14 mouse cellular contexts compared by ENCODE assay signal in the genomic region with DNA sequence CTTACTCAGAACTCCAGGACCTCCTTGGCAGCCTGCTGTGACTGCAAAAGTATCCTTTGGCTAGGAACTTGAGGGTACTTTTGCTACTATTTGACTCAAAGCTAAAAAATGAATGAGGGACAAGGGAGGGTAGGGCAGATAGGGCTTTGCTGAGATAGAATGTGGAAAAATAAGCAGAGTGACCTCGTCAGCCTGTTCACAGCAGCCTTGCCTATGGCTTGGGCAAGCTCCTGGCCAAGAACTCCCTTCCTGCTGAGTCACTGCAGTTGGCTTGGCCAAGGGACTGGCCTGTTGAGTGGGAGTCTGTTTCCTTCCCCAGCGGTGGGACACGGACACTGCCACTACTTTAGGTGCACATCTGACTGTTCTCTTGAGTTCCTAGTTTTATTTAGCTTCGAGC. TPM values are rescaled to one million over a fixed set of nuclear protein-coding genes. Genes with fewer than 3 reads are reported as not detected.
A peak's percentile ranks its signal among the peaks of the same experiment; 100 is the strongest.
DNase-seq lines count a peak whose midpoint lies in the region; ATAC-seq lines count a peak whose summit lies in the region.
"Had no signal": no experiment of that assay in that cellular context is flagged by ENCODE, and none has a peak within 500 bp of the region (broad histone marks: within the 10 kb centered on the region; RNA-seq: fewer than 3 reads in every experiment).

No protein-coding gene starts in this region.

- no peak overlapping the region for H3K4me2 ChIP-seq in heart, embryonic 11.5 days
- H3K4me2 ChIP-seq: forebrain, embryonic 13.5 days; liver, embryonic 13.5 days had no signal

- H3K9ac ChIP-seq in heart, embryonic 11.5 days (ENCODE audit: low read depth, low read length), result no peak overlapping the region
- H3K9ac ChIP-seq: forebrain, embryonic 13.5 days; liver, embryonic 13.5 days had no signal

- H3K36me3 ChIP-seq in heart, embryonic 11.5 days (ENCODE audit: control insufficient read depth, insufficient read depth, low read length), result no peaks in the 10 kb centered on the region
- H3K36me3 ChIP-seq: liver, embryonic 13.5 days had no signal

- no peaks in the 10 kb centered on the region for H3K27me3 ChIP-seq in heart, embryonic 11.5 days (ENCODE audit: control insufficient read depth, insufficient read depth, low read length)
- H3K27me3 ChIP-seq: forebrain, embryonic 13.5 days; liver, embryonic 13.5 days had no signal

- H3K27ac ChIP-seq in heart, embryonic 11.5 days (ENCODE audit: low read depth, low read length), result 0 out of 2 replicates have a peak overlapping the region, but pooled peaks have one; percentile 22
- H3K27ac ChIP-seq: forebrain, embryonic 13.5 days; liver, embryonic 13.5 days had no signal

- no peaks in the 10 kb centered on the region for H3K4me1 ChIP-seq in heart, embryonic 11.5 days (ENCODE audit: control insufficient read depth, insufficient read depth, low read length)
- H3K4me1 ChIP-seq: liver, embryonic 13.5 days had no signal

- ATAC-seq in heart, embryonic 11.5 days (replicated peaks; ENCODE audit: insufficient number of reproducible peaks, low FRiP score, low TSS enrichment), result no peak
- no peak for ATAC-seq in inflammation-experienced regulatory T-cells, adult 6 months
- ATAC-seq: forebrain, embryonic 13.5 days had no signal

- no peaks in the 10 kb centered on the region for H3K9me3 ChIP-seq in heart, embryonic 11.5 days (replicated peaks; ENCODE audit: control insufficient read depth, low read length)
- H3K9me3 ChIP-seq: forebrain, embryonic 13.5 days; liver, embryonic 13.5 days had no signal

- H3K4me3 ChIP-seq in heart, embryonic 11.5 days (ENCODE audit: low read depth, low read length), result no peak overlapping the region
- H3K4me3 ChIP-seq: forebrain, embryonic 13.5 days; liver, embryonic 13.5 days had no signal

- peak; percentile 12 for DNase-seq in kidney, adult 9 months
- DNase-seq in kidney, adult 18-20 months, result no peak
- peak; percentile 54 for DNase-seq in adrenal gland, postnatal 14 days
- peak; percentile 43 for DNase-seq in lung, postnatal 36 days
- DNase-seq in gastrocnemius, postnatal 36 days, result no peak
- DNase-seq in layer of hippocampus, adult 9-11 months, result no peak
- DNase-seq: cerebellum, adult 11 months; kidney, postnatal 4 days; liver, embryonic 13.5 days; right cerebral cortex, adult 18-20 months; thymus, postnatal 25 days had no signal

- 58% methylated on average over 4 of the region's 4 CpGs for WGBS in heart, embryonic 11.5 days (ENCODE audit: insufficient replicate concordance)

- intact Hi-C loops in gastrocnemius, postnatal 36 days (cut with DNase I), result no loop called here

RNA-seq across cellular contexts. Expression of gene Ttc9, which starts 57.5 kb away (rescaled TPM):
- 3.0 and 4.4 TPM in 2 replicates for total RNA-seq in adrenal gland, postnatal 14 days (2021)
- polyA plus RNA-seq in heart, embryonic 11.5 days (2014; fragmentation: Nextera tagmentation; extraction: Ambion mirVana), result 0.77 and 1.2 TPM in 2 replicates
- polyA plus RNA-seq in inflammation-experienced regulatory T-cells, adult 6 months (2017; shearing (Covaris generic)), result under 1 TPM in 1 of 3 experiments, not detected in 2; 0.09 TPM
- total RNA-seq in gastrocnemius, postnatal 36 days (2021), result 1 to 10 TPM; 5.8 to 6.3 TPM

Comparison
In these comparisons a context has a peak if more than half of its experiments do, and no peak if none do; other contexts are left out.
1. DNase-seq: peak in kidney, adult 9 months (single experiment), adrenal gland, postnatal 14 days (single experiment) and lung, postnatal 36 days (single experiment); none in kidney, adult 18-20 months (single experiment), gastrocnemius, postnatal 36 days (0 of 2) and layer of hippocampus, adult 9-11 months (single experiment).